Mouse (Mus musculus) limb, embryonic 13.5 days (tissue): Measurements from ENCODE around the gene Npdc1. TPM values are rescaled to one million over a fixed set of nuclear protein-coding genes. Genes with fewer than 3 reads are reported as not detected.

ENCODE experiments used
- ATAC-seq: fragments of 200-750 bp; cut with Nextera tagmentation; 2 replicates; pipeline ENCODE4 v1.8.0; 2017; ENCODE audit warnings: low read depth, moderate number of reproducible peaks, moderate TSS enrichment; ENCODE audit not compliant: low FRiP score
- H3K27ac ChIP-seq: fragments of 300-500 bp; sonication (generic); 2 replicates; pipeline ENCODE4 v1.5.1; 2015; ENCODE audit warnings: inconsistent platforms, mild to moderate bottlenecking, moderate library complexity
- H3K27me3 ChIP-seq: fragments of 300-500 bp; sonication (generic); 2 replicates; pipeline ENCODE4 v1.6.1; 2015; ENCODE audit warnings: mild to moderate bottlenecking, inconsistent platforms
- H3K36me3 ChIP-seq: fragments of 300-500 bp; sonication (generic); 2 replicates; pipeline ENCODE4 v1.6.1; 2015; ENCODE audit warnings: inconsistent platforms, mild to moderate bottlenecking, moderate library complexity
- H3K4me1 ChIP-seq: fragments of 300-500 bp; sonication (generic); 2 replicates; pipeline ENCODE4 v1.6.1; 2015; ENCODE audit warnings: inconsistent platforms
- H3K4me2 ChIP-seq: fragments of 300-500 bp; sonication (generic); replicated peaks from 2 replicates; pipeline ENCODE4 v1.6.1; 2015; ENCODE audit warnings: inconsistent platforms, mild to moderate bottlenecking, moderate library complexity
- H3K4me3 ChIP-seq: fragments of 300-500 bp; sonication (generic); 2 replicates; pipeline ENCODE4 v1.5.1; 2015; ENCODE audit warnings: moderate library complexity, mild to moderate bottlenecking, inconsistent platforms
- H3K9ac ChIP-seq: fragments of 300-500 bp; sonication (generic); 2 replicates; pipeline ENCODE4 v1.6.1; 2015; ENCODE audit warnings: mild to moderate bottlenecking, inconsistent platforms
- H3K9me3 ChIP-seq: fragments of 300-500 bp; sonication (generic); 2 replicates; pipeline ENCODE4 v1.6.1; 2016; ENCODE audit warnings: inconsistent platforms
- WGBS: fragments of 180-500 bp; shearing (Covaris S2); methylation state at CpG from one replicate; pipeline ENCODE4 v1.1.7; 2015; 5-methylcytosine and 5-hydroxymethylcytosine counted together
- polyA plus RNA-seq: library from polyadenylated mRNA; unstranded; fragments of >200 nt; fragmentation: Nextera tagmentation; extraction: Ambion mirVana; gene quantifications from 2 replicates; pipeline ENCODE4 v1.2.1, GENCODE M21; 2015

Npdc1 gene
- polyA plus RNA-seq, 1 experiment from 2014 or later = 32.6 TPM

- H3K36me3 ChIP-seq = peaks cover 4% of the 10 kb centered on the region; the same call in 1 of the 2 replicates
- WGBS = 85% methylated on average over 3 of the region's 3 CpGs
- ATAC-seq = no peak
- H3K27ac ChIP-seq = no peak overlapping the region
- H3K27me3 ChIP-seq = peaks cover 25% of the 10 kb centered on the region
- H3K9me3 ChIP-seq = no peaks in the 10 kb centered on the region
- no peak overlapping the region for H3K9ac ChIP-seq
- H3K4me2 ChIP-seq = no peak overlapping the region
- H3K4me1 ChIP-seq = peaks cover 33% of the 10 kb centered on the region
- H3K4me3 ChIP-seq = no peak overlapping the region
Observed at GRCm38 (mm10) chr2:25369996-25370395, 29.2 kb upstream of the Npdc1 start.

- Histone ChIP-seq H3K4me1 (peaks cover 28% of the 10 kb centered on the region), H3K9ac (peak within 1 kb of the TSS; percentile 75), H3K4me3 (peak within 1 kb of the TSS; percentile 79), H3K27me3 (peaks cover 7% of the 10 kb centered on the region), H3K9me3 (no peaks in the 10 kb centered on the region), H3K27ac (peak within 1 kb of the TSS; percentile 83), H3K36me3 (peaks cover 21% of the 10 kb centered on the region), H3K4me2 (peak within 1 kb of the TSS; percentile 98)
- under 1% methylated on average over 65 of the region's 65 CpGs for WGBS
- peak; percentile 94 for ATAC-seq
Observed at GRCm38 (mm10) chr2:25371764-25372643, 27.1 kb upstream of the Npdc1 start, which contains the start of gene Sapcd2. Gene Sapcd2, plus strand, starts transcription at chr2:25372321.

GRCm38 (mm10) chr2:25372644-25373391, 26.3 kb upstream of the Npdc1 start:
- ATAC-seq = no peak
- Histone ChIP-seq H3K27me3 (peaks cover 4% of the 10 kb centered on the region; the same call in 1 of the 2 replicates), H3K4me2 (peak overlapping the region; percentile 98), H3K27ac (no peak overlapping the region), H3K9ac (peak overlapping the region; percentile 75), H3K4me3 (peak overlapping the region; percentile 79), H3K4me1 (peaks cover 28% of the 10 kb centered on the region), H3K9me3 (no peaks in the 10 kb centered on the region), H3K36me3 (peaks cover 28% of the 10 kb centered on the region)
- 3% methylated on average over 42 of the region's 42 CpGs for WGBS

GRCm38 (mm10) chr2:25373431-25373830, 25.7 kb upstream of the Npdc1 start:
- H3K9ac ChIP-seq = peak overlapping the region; percentile 75
- no peak overlapping the region for H3K27ac ChIP-seq
- no peak for ATAC-seq
- peaks cover under 1% of the 10 kb centered on the region; the same call in 1 of the 2 replicates for H3K27me3 ChIP-seq
- peaks cover 34% of the 10 kb centered on the region for H3K36me3 ChIP-seq
- WGBS = 38% methylated on average over 2 of the region's 2 CpGs
- H3K4me1 ChIP-seq = peaks cover 28% of the 10 kb centered on the region
- H3K4me3 ChIP-seq = peak overlapping the region; percentile 79
- peak overlapping the region; percentile 98 for H3K4me2 ChIP-seq
- no peaks in the 10 kb centered on the region for H3K9me3 ChIP-seq

- 63% methylated on average over 4 of the region's 4 CpGs for whole genome bisulfite sequencing
- no peak overlapping the region for H3K27ac ChIP-seq
- H3K4me2 ChIP-seq = no peak overlapping the region
- no peaks in the 10 kb centered on the region for H3K9me3 ChIP-seq
- H3K4me1 ChIP-seq = peaks cover 23% of the 10 kb centered on the region
- no peaks in the 10 kb centered on the region for H3K27me3 ChIP-seq
- peaks cover 39% of the 10 kb centered on the region for H3K36me3 ChIP-seq
- ATAC-seq = no peak
- H3K9ac ChIP-seq = no peak overlapping the region; the same call in 1 of the 2 replicates
- no peak overlapping the region for H3K4me3 ChIP-seq
Observed at GRCm38 (mm10) chr2:25376589-25376988, 22.6 kb upstream of the Npdc1 start.

- Histone ChIP-seq H3K36me3 (no peaks in the 10 kb centered on the region), H3K4me1 (no peaks in the 10 kb centered on the region), H3K27ac (no peak overlapping the region), H3K27me3 (peaks cover 7% of the 10 kb centered on the region), H3K9ac (no peak overlapping the region), H3K9me3 (no peaks in the 10 kb centered on the region), H3K4me3 (no peak overlapping the region), H3K4me2 (no peak overlapping the region)
- WGBS = 80% methylated on average over 5 of the region's 5 CpGs
- no peak for ATAC-seq
Observed at GRCm38 (mm10) chr2:25384492-25384891, 14.7 kb upstream of the Npdc1 start.

GRCm38 (mm10) chr2:25391266-25391665, 7.9 kb upstream of the Npdc1 start:
- no peaks in the 10 kb centered on the region for H3K9me3 ChIP-seq
- H3K27me3 ChIP-seq = peaks cover 47% of the 10 kb centered on the region
- no peak overlapping the region for H3K4me3 ChIP-seq
- no peaks in the 10 kb centered on the region for H3K36me3 ChIP-seq
- H3K27ac ChIP-seq = no peak overlapping the region
- 70% methylated on average over 5 of the region's 5 CpGs for WGBS
- ATAC-seq = no peak
- peaks cover 12% of the 10 kb centered on the region for H3K4me1 ChIP-seq
- H3K4me2 ChIP-seq = no peak overlapping the region
- H3K9ac ChIP-seq = no peak overlapping the region

GRCm38 (mm10) chr2:25394281-25395221, 4.6 kb upstream of the Npdc1 start:
- Histone ChIP-seq H3K4me3 (no peak overlapping the region), H3K27ac (no peak overlapping the region), H3K9me3 (no peaks in the 10 kb centered on the region), H3K4me1 (peaks cover 13% of the 10 kb centered on the region), H3K36me3 (no peaks in the 10 kb centered on the region), H3K9ac (no peak overlapping the region), H3K27me3 (peaks cover 76% of the 10 kb centered on the region), H3K4me2 (no peak overlapping the region)
- ATAC-seq = peak; percentile 44; the same call in 1 of the 2 replicates
- 48% methylated on average over 3 of the region's 3 CpGs for WGBS

GRCm38 (mm10) chr2:25395721-25396596, 3.2 kb upstream of the Npdc1 start, which contains the start of gene Entpd2:
Gene Entpd2, plus strand, starts transcription at chr2:25395874.
- Histone ChIP-seq H3K4me3 (peak within 1 kb of the TSS; percentile 42), H3K9ac (no peak within 1 kb of the TSS), H3K9me3 (no peaks in the 10 kb centered on the region), H3K4me1 (peaks cover 13% of the 10 kb centered on the region), H3K36me3 (no peaks in the 10 kb centered on the region), H3K4me2 (peak within 1 kb of the TSS; percentile 64), H3K27ac (no peak within 1 kb of the TSS), H3K27me3 (peaks cover 90% of the 10 kb centered on the region)
- WGBS = under 1% methylated on average over 55 of the region's 57 CpGs
- ATAC-seq = no peak

- Histone ChIP-seq H3K4me1 (peaks cover 13% of the 10 kb centered on the region), H3K27me3 (peaks cover 96% of the 10 kb centered on the region), H3K27ac (no peak overlapping the region), H3K36me3 (no peaks in the 10 kb centered on the region), H3K9me3 (no peaks in the 10 kb centered on the region), H3K4me3 (no peak overlapping the region), H3K9ac (no peak overlapping the region), H3K4me2 (peak overlapping the region; percentile 64)
- no peak for ATAC-seq
- WGBS = 23% methylated on average over 3 of the region's 3 CpGs
Observed at GRCm38 (mm10) chr2:25396597-25396983, 2.6 kb upstream of the Npdc1 start.
